Mouse (Mus musculus): ENCODE data around the gene Ciart. TPM values are rescaled to one million over a fixed set of nuclear protein-coding genes. Genes with fewer than 3 reads are reported as not detected.

Ciart gene
- polyA plus RNA-seq, 1 experiment = 16.5 TPM

- Histone ChIP-seq H3K27ac (ENCODE audit: control insufficient read depth, insufficient read depth, low read depth, low read length) (peak within 1 kb of the TSS; percentile 92), H3K36me3 (ENCODE audit: control insufficient read depth, insufficient read depth, low read length) (peaks cover 2% of the 10 kb centered on the region; the same call in 1 of the 2 replicates), H3K27me3 (ENCODE audit: control insufficient read depth, insufficient read depth, low read length) (no peaks in the 10 kb centered on the region), H3K4me1 (ENCODE audit: control insufficient read depth, insufficient read depth, low read length) (no peaks in the 10 kb centered on the region), H3K4me3 (ENCODE audit: control insufficient read depth, low read depth, low read length) (peak within 1 kb of the TSS; percentile 91)
- TF ChIP-seq POLR2A (IDR thresholded peaks at IDR 0.05; ENCODE audit: control insufficient read depth, low read depth, low read length) (peak; percentile 91), CTCF (IDR thresholded peaks at IDR 0.05; ENCODE audit: control insufficient read depth, insufficient read depth, insufficient replicate concordance, low read depth, low read length) (no peak)
Measured at GRCm38 (mm10) chr3:95855502-95856089, 26.5 kb downstream of the Ciart start, which contains the start of gene Prpf3. Gene Prpf3, minus strand, starts transcription at chr3:95855885.

GRCm38 (mm10) chr3:95851317-95851716 lies 30.7 kb downstream of the Ciart start:
- Histone ChIP-seq H3K4me1 (ENCODE audit: control insufficient read depth, insufficient read depth, low read length) (no peaks in the 10 kb centered on the region), H3K27ac (ENCODE audit: control insufficient read depth, insufficient read depth, low read depth, low read length) (no peak overlapping the region), H3K4me3 (ENCODE audit: control insufficient read depth, low read depth, low read length) (no peak overlapping the region), H3K27me3 (ENCODE audit: control insufficient read depth, insufficient read depth, low read length) (no peaks in the 10 kb centered on the region), H3K36me3 (ENCODE audit: control insufficient read depth, insufficient read depth, low read length) (peaks cover 4% of the 10 kb centered on the region)
- TF ChIP-seq POLR2A (IDR thresholded peaks at IDR 0.05; ENCODE audit: control insufficient read depth, low read depth, low read length) = no peak

GRCm38 (mm10) chr3:95850611-95851010 lies 31.4 kb downstream of the Ciart start:
- TF ChIP-seq CTCF (IDR thresholded peaks at IDR 0.05; ENCODE audit: control insufficient read depth, insufficient read depth, insufficient replicate concordance, low read depth, low read length) (no peak), POLR2A (IDR thresholded peaks at IDR 0.05; ENCODE audit: control insufficient read depth, low read depth, low read length) (no peak)
- no peak overlapping the region for H3K27ac ChIP-seq (ENCODE audit: control insufficient read depth, insufficient read depth, low read depth, low read length)
- H3K4me1 ChIP-seq (ENCODE audit: control insufficient read depth, insufficient read depth, low read length) = no peaks in the 10 kb centered on the region
- H3K4me3 ChIP-seq (ENCODE audit: control insufficient read depth, low read depth, low read length) = no peak overlapping the region
- peaks cover 4% of the 10 kb centered on the region for H3K36me3 ChIP-seq (ENCODE audit: control insufficient read depth, insufficient read depth, low read length)
- H3K27me3 ChIP-seq (ENCODE audit: control insufficient read depth, insufficient read depth, low read length) = no peaks in the 10 kb centered on the region

GRCm38 (mm10) chr3:95842503-95843214 lies 39.4 kb downstream of the Ciart start:
- TF ChIP-seq POLR2A (IDR thresholded peaks at IDR 0.05; ENCODE audit: control insufficient read depth, low read depth, low read length) = no peak
- no peak for TF ChIP-seq CTCF (IDR thresholded peaks at IDR 0.05; ENCODE audit: control insufficient read depth, insufficient read depth, insufficient replicate concordance, low read depth, low read length)
- H3K4me3 ChIP-seq (ENCODE audit: control insufficient read depth, low read depth, low read length) = no peak overlapping the region
- H3K36me3 ChIP-seq (ENCODE audit: control insufficient read depth, insufficient read depth, low read length) = peaks cover 5% of the 10 kb centered on the region
- H3K27ac ChIP-seq (ENCODE audit: control insufficient read depth, insufficient read depth, low read depth, low read length) = no peak overlapping the region
- H3K27me3 ChIP-seq (ENCODE audit: control insufficient read depth, insufficient read depth, low read length) = no peaks in the 10 kb centered on the region
- H3K4me1 ChIP-seq (ENCODE audit: control insufficient read depth, insufficient read depth, low read length) = no peaks in the 10 kb centered on the region

GRCm38 (mm10) chr3:95839250-95839649 lies 42.8 kb downstream of the Ciart start:
- Histone ChIP-seq H3K27ac (ENCODE audit: control insufficient read depth, insufficient read depth, low read depth, low read length) (no peak overlapping the region), H3K27me3 (ENCODE audit: control insufficient read depth, insufficient read depth, low read length) (no peaks in the 10 kb centered on the region), H3K4me3 (ENCODE audit: control insufficient read depth, low read depth, low read length) (no peak overlapping the region), H3K36me3 (ENCODE audit: control insufficient read depth, insufficient read depth, low read length) (peaks cover 2% of the 10 kb centered on the region), H3K4me1 (ENCODE audit: control insufficient read depth, insufficient read depth, low read length) (no peaks in the 10 kb centered on the region)
- TF ChIP-seq CTCF (IDR thresholded peaks at IDR 0.05; ENCODE audit: control insufficient read depth, insufficient read depth, insufficient replicate concordance, low read depth, low read length) (no peak), POLR2A (IDR thresholded peaks at IDR 0.05; ENCODE audit: control insufficient read depth, low read depth, low read length) (no peak)

- no peaks in the 10 kb centered on the region for H3K4me1 ChIP-seq (ENCODE audit: control insufficient read depth, insufficient read depth, low read length)
- no peak overlapping the region for H3K27ac ChIP-seq (ENCODE audit: control insufficient read depth, insufficient read depth, low read depth, low read length)
- no peak for TF ChIP-seq CTCF (IDR thresholded peaks at IDR 0.05; ENCODE audit: control insufficient read depth, insufficient read depth, insufficient replicate concordance, low read depth, low read length)
- no peak for TF ChIP-seq POLR2A (IDR thresholded peaks at IDR 0.05; ENCODE audit: control insufficient read depth, low read depth, low read length)
- H3K36me3 ChIP-seq (ENCODE audit: control insufficient read depth, insufficient read depth, low read length) = no peaks in the 10 kb centered on the region; the same call in 1 of the 2 replicates
- no peak overlapping the region for H3K4me3 ChIP-seq (ENCODE audit: control insufficient read depth, low read depth, low read length)
- H3K27me3 ChIP-seq (ENCODE audit: control insufficient read depth, insufficient read depth, low read length) = no peaks in the 10 kb centered on the region
Measured at GRCm38 (mm10) chr3:95829053-95829452, 53.0 kb downstream of the Ciart start.

Other genes with a start within 250 kb of the Ciart start
- gene Mcl1, start 223.5 kb downstream of the Ciart start, polyA plus RNA-seq (2012; rRNA removed) = 27.4 and 40.2 TPM in 2 replicates
- gene Adamtsl4, start 194.3 kb downstream of the Ciart start, polyA plus RNA-seq (2012; rRNA removed) = 0.74 and 2.3 TPM in 2 replicates
- 26.7 and 37.2 TPM in 2 replicates for gene Ecm1, start 142.7 kb downstream of the Ciart start, polyA plus RNA-seq (2012; rRNA removed)
- 24.7 and 25.7 TPM in 2 replicates for gene Tars2, start 122.0 kb downstream of the Ciart start, polyA plus RNA-seq (2012; rRNA removed)
- gene Rprd2, start 63.4 kb downstream of the Ciart start, polyA plus RNA-seq (2012; rRNA removed) = 18.4 and 18.6 TPM in 2 replicates
- gene Prpf3, start 26.4 kb downstream of the Ciart start, polyA plus RNA-seq (2012; rRNA removed) = 14.9 and 15.5 TPM in 2 replicates
- gene Mrps21, start 10.7 kb downstream of the Ciart start, polyA plus RNA-seq (2012; rRNA removed) = 30.5 and 40.4 TPM in 2 replicates
- 1.7 and 2.4 TPM in 2 replicates for gene BC028528, start 9.8 kb upstream of the Ciart start, polyA plus RNA-seq (2012; rRNA removed)
- gene Aph1a, start 11.7 kb upstream of the Ciart start, polyA plus RNA-seq (2012; rRNA removed) = 14.9 and 17.6 TPM in 2 replicates
- 2.0 TPM in 2 replicates for gene Car14, start 22.4 kb upstream of the Ciart start, polyA plus RNA-seq (2012; rRNA removed)
- gene Anp32e, start 47.0 kb upstream of the Ciart start, polyA plus RNA-seq (2012; rRNA removed) = 4.4 and 6.0 TPM in 2 replicates
- gene Plekho1, start 113.8 kb upstream of the Ciart start, polyA plus RNA-seq (2012; rRNA removed) = 43.8 and 55.7 TPM in 2 replicates
- 3.3 and 4.1 TPM in 2 replicates for gene Vps45, start 176.2 kb upstream of the Ciart start, polyA plus RNA-seq (2012; rRNA removed)
- 46.0 and 46.1 TPM in 2 replicates for gene Otud7b, start 222.3 kb upstream of the Ciart start, polyA plus RNA-seq (2012; rRNA removed)

All from testis, adult 2 months (tissue).